Mouse (Mus musculus) thymus, adult 2 months (tissue): ENCODE data around the gene Nucb1. TPM values are rescaled to one million over a fixed set of nuclear protein-coding genes. Genes with fewer than 3 reads are reported as not detected.

Experiments
- DNase-seq: peaks from one replicate; pipeline ENCODE4 v3.0.0; 2021
- H3K27ac ChIP-seq: fragments of 200-500 bp; 2 replicates; pipeline ENCODE4 v1.5.1; 2012; ENCODE audit warnings: low read length, control low read depth; ENCODE audit not compliant: control insufficient read depth, insufficient read depth
- H3K27me3 ChIP-seq: fragments of 200-500 bp; 2 replicates; pipeline ENCODE4 v1.6.1; 2012; ENCODE audit warnings: mild to moderate bottlenecking, low read length, moderate library complexity, mixed read lengths; ENCODE audit not compliant: control insufficient read depth, insufficient read depth
- H3K36me3 ChIP-seq: fragments of 200-500 bp; 2 replicates; pipeline ENCODE4 v1.6.1; 2012; ENCODE audit warnings: mild to moderate bottlenecking, low read length, moderate library complexity; ENCODE audit not compliant: control insufficient read depth, insufficient read depth
- H3K4me1 ChIP-seq: fragments of 200-500 bp; replicated peaks from 2 replicates; pipeline ENCODE4 v1.6.1; 2012; ENCODE audit warnings: low read length; ENCODE audit not compliant: control insufficient read depth, insufficient read depth
- H3K4me3 ChIP-seq: fragments of 200-500 bp; 2 replicates; pipeline ENCODE4 v1.5.1; 2012; ENCODE audit warnings: mild to moderate bottlenecking, low read length, control low read depth, moderate library complexity; ENCODE audit not compliant: control insufficient read depth, insufficient read depth
- CTCF ChIP-seq: fragments of 200-500 bp; IDR thresholded peaks from 2 replicates; pipeline ENCODE4 v1.5.1; 2012; ENCODE audit warnings: mild to moderate bottlenecking, control low read depth, low read length, moderate library complexity, borderline replicate concordance; ENCODE audit not compliant: control insufficient read depth, poor library complexity, insufficient read depth; ENCODE audit errors: extremely low read depth
- POLR2A ChIP-seq: fragments of 200-500 bp; IDR thresholded peaks from 2 replicates; pipeline ENCODE4 v1.6.1; 2012; ENCODE audit warnings: mild to moderate bottlenecking, low read length, control low read depth, moderate library complexity; ENCODE audit not compliant: control insufficient read depth, poor library complexity, insufficient read depth; ENCODE audit errors: extremely low read depth
- WGBS: fragments of 180-500 bp; shearing (Covaris S2); methylation state at CpG from one replicate; pipeline ENCODE4 v1.1.7; 2018; 5-methylcytosine and 5-hydroxymethylcytosine counted together
- polyA plus RNA-seq: library from polyadenylated mRNA; depleted of rRNA; stranded (reverse); fragments of >200 nt; gene quantifications from 2 replicates; pipeline ENCODE4 v1.2.3, GENCODE M21; 2012; rRNA removed

Gene Nucb1
- polyA plus RNA-seq = 204 and 216 TPM in 2 replicates

GRCm38 (mm10) chr7:45509912-45510787, at the start of gene Nucb1:
Gene Nucb1 (minus strand): TSS chr7:45510406.
- peak; percentile 94 for DNase-seq
- no peaks in the 10 kb centered on the region for H3K36me3 ChIP-seq
- TF ChIP-seq CTCF = 0 out of 2 replicates have a peak, but pooled peaks have one; percentile 39
- no peak; the same call in 1 of the 2 replicates for TF ChIP-seq POLR2A
- H3K4me1 ChIP-seq = peaks cover 6% of the 10 kb centered on the region
- H3K27ac ChIP-seq = peak within 1 kb of the TSS; percentile 77; the same call in 1 of the 2 replicates
- H3K4me3 ChIP-seq = peak within 1 kb of the TSS; percentile 91
- no peaks in the 10 kb centered on the region for H3K27me3 ChIP-seq
- 0% methylated on average over 44 of the region's 44 CpGs for WGBS

GRCm38 (mm10) chr7:45558907-45559306, 48.7 kb upstream of the Nucb1 start:
- H3K36me3 ChIP-seq = no peaks in the 10 kb centered on the region
- no peak overlapping the region for H3K27ac ChIP-seq
- H3K4me1 ChIP-seq = peaks cover 22% of the 10 kb centered on the region
- no peaks in the 10 kb centered on the region for H3K27me3 ChIP-seq
- WGBS = 54% methylated on average over 6 of the region's 6 CpGs
- H3K4me3 ChIP-seq = no peak overlapping the region
- no peak for DNase-seq
- TF ChIP-seq POLR2A (no peak), CTCF (no peak)

GRCm38 (mm10) chr7:45555787-45556186, 45.6 kb upstream of the Nucb1 start:
- TF ChIP-seq CTCF = peak; percentile 84
- no peak for TF ChIP-seq POLR2A
- 34% methylated on average over 8 of the region's 8 CpGs for WGBS
- DNase-seq = peak; percentile 83

GRCm38 (mm10) chr7:45554744-45555143, 44.5 kb upstream of the Nucb1 start, which contains the start of gene Hsd17b14:
Gene Hsd17b14 (plus strand): TSS chr7:45554893.
- no peak within 1 kb of the TSS for H3K27ac ChIP-seq
- H3K4me3 ChIP-seq = no peak within 1 kb of the TSS
- no peaks in the 10 kb centered on the region for H3K36me3 ChIP-seq
- WGBS = 78% methylated on average over 8 of the region's 8 CpGs
- DNase-seq = no peak
- H3K27me3 ChIP-seq = no peaks in the 10 kb centered on the region
- 0 out of 2 replicates have a peak, but pooled peaks cover 6% of the 10 kb centered on the region for H3K4me1 ChIP-seq
- TF ChIP-seq POLR2A (no peak), CTCF (no peak)

More at GRCm38 (mm10) chr7:45555787-45556186, 45.6 kb upstream of the Nucb1 start:
- no peaks in the 10 kb centered on the region for H3K36me3 ChIP-seq
- no peak overlapping the region for H3K27ac ChIP-seq
- no peaks in the 10 kb centered on the region for H3K27me3 ChIP-seq
- H3K4me3 ChIP-seq = no peak overlapping the region
- peaks cover 12% of the 10 kb centered on the region for H3K4me1 ChIP-seq

- H3K4me3 ChIP-seq = no peak overlapping the region
- DNase-seq = no peak
- no peak overlapping the region for H3K27ac ChIP-seq
- WGBS = 99% methylated on average over 2 of the region's 2 CpGs
- 0 out of 2 replicates have a peak, but pooled peaks cover 6% of the 10 kb centered on the region for H3K4me1 ChIP-seq
- TF ChIP-seq CTCF = no peak
- TF ChIP-seq POLR2A = no peak
- H3K36me3 ChIP-seq = no peaks in the 10 kb centered on the region
- H3K27me3 ChIP-seq = no peaks in the 10 kb centered on the region
Measured at GRCm38 (mm10) chr7:45553990-45554389, 43.8 kb upstream of the Nucb1 start.

GRCm38 (mm10) chr7:45553519-45553918, 43.3 kb upstream of the Nucb1 start:
- DNase-seq = no peak
- Histone ChIP-seq H3K4me1 (0 out of 2 replicates have a peak, but pooled peaks cover 1% of the 10 kb centered on the region), H3K27ac (no peak overlapping the region), H3K4me3 (no peak overlapping the region), H3K27me3 (no peaks in the 10 kb centered on the region), H3K36me3 (no peaks in the 10 kb centered on the region)
- 92% methylated on average over 8 of the region's 8 CpGs for WGBS
- TF ChIP-seq CTCF (no peak), POLR2A (no peak)

GRCm38 (mm10) chr7:45551512-45551883, 41.3 kb upstream of the Nucb1 start:
- DNase-seq = no peak
- H3K4me1 ChIP-seq = no peaks in the 10 kb centered on the region
- WGBS = 82% methylated on average over 8 of the region's 8 CpGs
- no peak overlapping the region for H3K27ac ChIP-seq
- H3K4me3 ChIP-seq = no peak overlapping the region
- H3K27me3 ChIP-seq = no peaks in the 10 kb centered on the region
- TF ChIP-seq CTCF (no peak), POLR2A (no peak)
- no peaks in the 10 kb centered on the region for H3K36me3 ChIP-seq
